Mouse (Mus musculus): Measurements from ENCODE around the gene Tmc8. TPM values are rescaled to one million over a fixed set of nuclear protein-coding genes. Genes with fewer than 3 reads are reported as not detected.

Gene Tmc8
- polyA plus RNA-seq, 1 experiment from 2014 or later = 10.0 TPM

DNA sequence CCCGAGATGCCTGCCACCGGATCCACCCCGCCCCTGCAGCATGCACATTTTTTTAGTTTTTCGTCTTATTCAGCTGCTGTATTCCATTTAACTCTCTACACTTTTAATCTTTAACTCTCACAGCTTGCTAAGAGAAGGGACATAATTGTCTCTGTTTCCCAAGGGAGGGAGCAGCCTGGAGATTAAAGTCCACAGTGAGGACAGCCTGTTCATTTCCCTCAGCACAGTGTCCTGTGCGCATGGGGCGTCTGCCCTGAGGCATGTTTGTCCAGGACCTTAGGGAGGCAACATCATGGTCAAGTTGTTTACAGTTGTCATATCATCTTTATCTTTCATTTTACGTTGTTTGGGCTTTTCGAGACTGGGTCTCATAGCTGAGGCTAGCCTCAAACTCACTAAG lies 52.2 kb downstream of the Tmc8 start:
- Histone ChIP-seq H3K9me3 (ENCODE audit: control insufficient read depth, low read length) (no peaks in the 10 kb centered on the region), H3K4me2 (replicated peaks; ENCODE audit: low read depth) (no peak overlapping the region), H3K9ac (ENCODE audit: low read length) (no peak overlapping the region), H3K4me1 (replicated peaks; ENCODE audit: control insufficient read depth, insufficient read depth) (peaks cover 4% of the 10 kb centered on the region), H3K36me3 (ENCODE audit: control insufficient read depth, insufficient read depth, low read length) (no peaks in the 10 kb centered on the region), H3K27ac (replicated peaks) (no peak overlapping the region), H3K27me3 (ENCODE audit: control insufficient read depth, insufficient read depth, low read length) (no peaks in the 10 kb centered on the region), H3K4me3 (ENCODE audit: low read depth, low read length) (no peak overlapping the region)
- DNase-seq (ENCODE audit: low spot score) (no peak), ATAC-seq (ENCODE audit: low FRiP score, low TSS enrichment) (no peak)
- 81% methylated on average over 8 of the region's 8 CpGs for WGBS
- TF ChIP-seq EP300 (optimal IDR thresholded peaks at IDR 0.05) (no peak), CTCF (IDR thresholded peaks at IDR 0.05; ENCODE audit: low read depth) (no peak)

DNA sequence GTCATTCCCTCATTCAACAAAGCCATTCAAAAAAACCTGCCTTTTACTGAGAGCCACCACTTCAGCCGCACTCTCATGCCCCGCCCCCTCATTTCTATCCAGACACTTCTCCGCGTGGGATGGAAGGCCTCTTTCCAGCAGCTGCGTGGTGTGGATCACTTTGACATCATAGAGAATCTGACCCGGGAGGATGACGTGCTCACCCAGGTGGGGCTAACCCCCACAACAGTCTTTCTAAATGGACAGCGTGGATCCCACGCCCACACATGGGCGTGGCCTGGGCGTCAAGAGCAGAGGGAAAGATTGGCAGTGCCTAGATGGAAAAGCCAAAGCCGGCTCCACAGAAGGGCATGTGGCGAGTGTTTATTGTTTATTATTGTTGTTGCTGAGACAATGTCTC lies 54.4 kb downstream of the Tmc8 start:
- TF ChIP-seq EP300 (optimal IDR thresholded peaks at IDR 0.05) = no peak
- H3K36me3 ChIP-seq (ENCODE audit: control insufficient read depth, insufficient read depth, low read length) = no peaks in the 10 kb centered on the region

DNA sequence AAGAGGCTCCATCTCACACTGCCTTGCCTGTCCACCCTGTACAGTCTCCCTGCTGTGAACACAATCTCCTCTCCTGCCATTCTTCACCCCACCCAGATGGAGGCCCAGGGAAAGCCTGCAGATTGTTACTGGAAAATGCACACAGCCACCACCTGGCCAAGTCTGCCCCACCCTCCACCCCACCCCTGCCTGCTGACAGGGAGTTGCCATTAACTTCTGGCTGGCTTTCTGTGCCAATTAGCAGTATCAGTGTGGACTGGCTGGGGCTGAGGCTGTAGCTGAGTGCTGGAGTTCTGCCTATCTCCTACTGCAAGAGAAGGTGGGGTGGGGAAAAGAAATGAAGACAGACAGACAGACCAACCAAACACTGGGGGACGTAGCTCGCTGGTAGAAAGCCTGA lies 56.7 kb downstream of the Tmc8 start:
- Histone ChIP-seq H3K36me3 (ENCODE audit: control insufficient read depth, insufficient read depth, low read length) (no peaks in the 10 kb centered on the region), H3K4me3 (ENCODE audit: low read depth, low read length) (no peak overlapping the region), H3K4me1 (replicated peaks; ENCODE audit: control insufficient read depth, insufficient read depth) (no peaks in the 10 kb centered on the region), H3K9me3 (ENCODE audit: control insufficient read depth, low read length) (no peaks in the 10 kb centered on the region), H3K4me2 (replicated peaks; ENCODE audit: low read depth) (no peak overlapping the region), H3K9ac (ENCODE audit: low read length) (no peak overlapping the region), H3K27ac (replicated peaks) (peak overlapping the region; percentile 76), H3K27me3 (ENCODE audit: control insufficient read depth, insufficient read depth, low read length) (no peaks in the 10 kb centered on the region)
- DNase-seq (ENCODE audit: low spot score) (peak; percentile 91), ATAC-seq (ENCODE audit: low FRiP score, low TSS enrichment) (peak; percentile 81)
- no peak for TF ChIP-seq EP300 (optimal IDR thresholded peaks at IDR 0.05)
- no peak for TF ChIP-seq CTCF (IDR thresholded peaks at IDR 0.05; ENCODE audit: low read depth)
- 32% methylated on average over 2 of the region's 2 CpGs for WGBS

More for the DNA sequence above, 54.4 kb downstream of the Tmc8 start:
- Histone ChIP-seq H3K4me2 (replicated peaks; ENCODE audit: low read depth) (peak overlapping the region; percentile 6; the same call in 1 of the 2 replicates), H3K27ac (replicated peaks) (no peak overlapping the region), H3K9me3 (ENCODE audit: control insufficient read depth, low read length) (no peaks in the 10 kb centered on the region), H3K4me1 (replicated peaks; ENCODE audit: control insufficient read depth, insufficient read depth) (no peaks in the 10 kb centered on the region), H3K27me3 (ENCODE audit: control insufficient read depth, insufficient read depth, low read length) (no peaks in the 10 kb centered on the region), H3K9ac (ENCODE audit: low read length) (no peak overlapping the region), H3K4me3 (ENCODE audit: low read depth, low read length) (no peak overlapping the region)
- WGBS = 24% methylated on average over 13 of the region's 13 CpGs
- no peak for ATAC-seq (ENCODE audit: low FRiP score, low TSS enrichment)
- DNase-seq (ENCODE audit: low spot score) = peak; percentile 62

DNA sequence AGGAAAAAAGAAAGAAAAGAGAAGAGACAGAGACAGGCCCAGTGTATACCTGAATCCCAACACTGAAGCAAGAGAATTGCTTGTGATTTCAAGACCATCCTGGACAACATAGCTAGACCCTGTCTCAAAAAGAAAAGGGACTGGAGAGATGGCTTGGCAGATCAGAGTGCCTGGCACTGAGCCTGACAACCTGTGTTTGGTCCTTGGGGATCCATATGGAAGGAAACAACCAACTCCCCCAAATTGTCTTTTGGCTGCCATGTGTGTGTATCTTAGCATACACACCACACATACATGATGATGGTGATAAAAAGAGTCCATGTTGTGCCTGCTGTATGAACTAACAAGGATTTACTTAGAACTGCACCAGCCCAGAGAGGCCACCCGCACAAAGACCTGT lies 57.1 kb downstream of the Tmc8 start:
- Histone ChIP-seq H3K9me3 (ENCODE audit: control insufficient read depth, low read length) (no peaks in the 10 kb centered on the region), H3K36me3 (ENCODE audit: control insufficient read depth, insufficient read depth, low read length) (no peaks in the 10 kb centered on the region), H3K4me3 (ENCODE audit: low read depth, low read length) (no peak overlapping the region), H3K4me1 (replicated peaks; ENCODE audit: control insufficient read depth, insufficient read depth) (no peaks in the 10 kb centered on the region), H3K9ac (ENCODE audit: low read length) (no peak overlapping the region), H3K27me3 (ENCODE audit: control insufficient read depth, insufficient read depth, low read length) (no peaks in the 10 kb centered on the region), H3K4me2 (replicated peaks; ENCODE audit: low read depth) (no peak overlapping the region), H3K27ac (replicated peaks) (peak overlapping the region; percentile 76)
- DNase-seq (ENCODE audit: low spot score) (no peak), ATAC-seq (ENCODE audit: low FRiP score, low TSS enrichment) (no peak)
- WGBS = 71% methylated on average over 1 of the region's 1 CpGs
- TF ChIP-seq CTCF (IDR thresholded peaks at IDR 0.05; ENCODE audit: low read depth) (no peak), EP300 (optimal IDR thresholded peaks at IDR 0.05) (no peak)

DNA sequence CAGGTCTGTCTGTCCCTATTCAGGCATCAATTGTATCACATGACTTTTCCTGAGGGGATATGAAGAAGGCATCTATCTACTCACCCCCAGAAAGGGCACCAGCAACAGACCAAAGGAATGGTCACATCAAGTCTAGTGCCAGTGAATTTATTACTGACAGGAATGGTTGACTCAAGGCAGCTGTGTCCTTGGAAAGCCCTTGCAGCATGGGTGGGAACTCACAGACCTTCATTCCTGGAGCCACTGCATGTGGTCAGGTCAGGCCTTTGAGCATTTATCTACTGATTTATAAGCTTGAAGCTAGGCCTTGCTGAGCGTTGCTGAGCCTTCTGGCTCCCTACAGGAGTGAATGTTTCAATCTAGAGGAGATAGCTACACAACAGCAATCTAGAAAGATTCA lies 59.0 kb downstream of the Tmc8 start:
- Histone ChIP-seq H3K4me1 (replicated peaks; ENCODE audit: control insufficient read depth, insufficient read depth) (no peaks in the 10 kb centered on the region), H3K4me2 (replicated peaks; ENCODE audit: low read depth) (no peak overlapping the region), H3K27me3 (ENCODE audit: control insufficient read depth, insufficient read depth, low read length) (no peaks in the 10 kb centered on the region), H3K9ac (ENCODE audit: low read length) (no peak overlapping the region), H3K36me3 (ENCODE audit: control insufficient read depth, insufficient read depth, low read length) (no peaks in the 10 kb centered on the region), H3K9me3 (ENCODE audit: control insufficient read depth, low read length) (no peaks in the 10 kb centered on the region), H3K27ac (replicated peaks) (no peak overlapping the region), H3K4me3 (ENCODE audit: low read depth, low read length) (no peak overlapping the region)
- WGBS = 50% methylated on average over 1 of the region's 1 CpGs
- DNase-seq (ENCODE audit: low spot score) (no peak), ATAC-seq (ENCODE audit: low FRiP score, low TSS enrichment) (no peak)
- no peak for TF ChIP-seq EP300 (optimal IDR thresholded peaks at IDR 0.05)

Other genes with a start within 250 kb of the Tmc8 start
- gene Tnrc6c, start 127.8 kb upstream of the Tmc8 start, polyA plus RNA-seq (2015; fragmentation: Nextera tagmentation; extraction: Ambion mirVana) = 6.0 and 6.1 TPM in 2 replicates
- gene Tmc6, start 122 bp downstream of the Tmc8 start, polyA plus RNA-seq (2015; fragmentation: Nextera tagmentation; extraction: Ambion mirVana) = 21.0 and 24.1 TPM in 2 replicates
- gene 6030468B19Rik, start 15.6 kb downstream of the Tmc8 start, polyA plus RNA-seq (2015; fragmentation: Nextera tagmentation; extraction: Ambion mirVana) = 0.12 TPM in 1 of 2 replicates, not detected in the other
- 0.18 and 0.24 TPM in 2 replicates for gene Gm20708, start 27.6 kb downstream of the Tmc8 start, polyA plus RNA-seq (2015; fragmentation: Nextera tagmentation; extraction: Ambion mirVana)
- gene Syngr2, start 27.6 kb downstream of the Tmc8 start, polyA plus RNA-seq (2015; fragmentation: Nextera tagmentation; extraction: Ambion mirVana) = 165 and 183 TPM in 2 replicates
- gene Afmid, start 43.8 kb downstream of the Tmc8 start, polyA plus RNA-seq (2015; fragmentation: Nextera tagmentation; extraction: Ambion mirVana) = 5.7 and 7.7 TPM in 2 replicates
- gene Tk1, start 44.0 kb downstream of the Tmc8 start, polyA plus RNA-seq (2015; fragmentation: Nextera tagmentation; extraction: Ambion mirVana) = 47.1 and 58.0 TPM in 2 replicates
- gene Birc5, start 67.2 kb downstream of the Tmc8 start, polyA plus RNA-seq (2015; fragmentation: Nextera tagmentation; extraction: Ambion mirVana) = 67.0 and 91.7 TPM in 2 replicates
- not detected in 2 replicates for gene Tmem235, start 78.7 kb downstream of the Tmc8 start, polyA plus RNA-seq (2015; fragmentation: Nextera tagmentation; extraction: Ambion mirVana)
- gene Tha1, start 91.4 kb downstream of the Tmc8 start, polyA plus RNA-seq (2015; fragmentation: Nextera tagmentation; extraction: Ambion mirVana) = 5.7 and 6.5 TPM in 2 replicates
- gene Socs3, start 188.0 kb downstream of the Tmc8 start, polyA plus RNA-seq (2015; fragmentation: Nextera tagmentation; extraction: Ambion mirVana) = 13.5 and 15.7 TPM in 2 replicates
- 28.7 and 29.4 TPM in 2 replicates for gene Pgs1, start 204.2 kb downstream of the Tmc8 start, polyA plus RNA-seq (2015; fragmentation: Nextera tagmentation; extraction: Ambion mirVana)